Mouse (Mus musculus) embryo, embryonic 10.5 days (tissue): Measurements from ENCODE around the gene Nudt21.

Source experiments
- DNase-seq: peaks from one replicate; pipeline ENCODE4 v3.0.0-alpha.2; 2015; ENCODE audit warnings: low spot score

The Nudt21 gene

GRCm38 (mm10) chr8:94036944-94037524 is at the start of gene Nudt21, which contains the start of gene Ogfod1:
Gene Nudt21, minus strand, starts transcription at chr8:94037031.
Gene Ogfod1, plus strand, starts transcription at chr8:94037198.
- DNase-seq, result peak; percentile 100

- DNase-seq, result no peak
Measured at GRCm38 (mm10) chr8:94076461-94077192, 39.8 kb upstream of the Nudt21 start.

DNA sequence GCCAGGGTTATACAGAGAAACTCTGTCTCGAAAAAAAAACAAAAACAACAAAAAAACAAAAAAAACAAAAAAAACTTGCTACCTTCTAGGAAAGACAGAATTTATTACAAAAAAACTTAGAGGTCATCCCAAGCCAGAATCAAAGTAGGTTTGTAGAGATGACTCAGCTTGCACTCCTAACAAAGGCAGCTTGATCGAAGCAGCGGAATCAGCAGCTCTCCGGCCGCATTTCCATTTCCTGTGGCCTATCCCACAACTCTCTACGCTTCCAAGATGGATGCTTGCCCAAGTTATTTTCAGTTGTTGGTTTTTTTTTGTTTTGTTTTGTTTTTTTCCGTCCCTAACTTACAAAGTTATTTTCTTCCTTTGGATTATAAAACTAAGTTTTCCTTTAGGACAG is 32.0 kb upstream of the Nudt21 start:
- no peak for DNase-seq

DNA sequence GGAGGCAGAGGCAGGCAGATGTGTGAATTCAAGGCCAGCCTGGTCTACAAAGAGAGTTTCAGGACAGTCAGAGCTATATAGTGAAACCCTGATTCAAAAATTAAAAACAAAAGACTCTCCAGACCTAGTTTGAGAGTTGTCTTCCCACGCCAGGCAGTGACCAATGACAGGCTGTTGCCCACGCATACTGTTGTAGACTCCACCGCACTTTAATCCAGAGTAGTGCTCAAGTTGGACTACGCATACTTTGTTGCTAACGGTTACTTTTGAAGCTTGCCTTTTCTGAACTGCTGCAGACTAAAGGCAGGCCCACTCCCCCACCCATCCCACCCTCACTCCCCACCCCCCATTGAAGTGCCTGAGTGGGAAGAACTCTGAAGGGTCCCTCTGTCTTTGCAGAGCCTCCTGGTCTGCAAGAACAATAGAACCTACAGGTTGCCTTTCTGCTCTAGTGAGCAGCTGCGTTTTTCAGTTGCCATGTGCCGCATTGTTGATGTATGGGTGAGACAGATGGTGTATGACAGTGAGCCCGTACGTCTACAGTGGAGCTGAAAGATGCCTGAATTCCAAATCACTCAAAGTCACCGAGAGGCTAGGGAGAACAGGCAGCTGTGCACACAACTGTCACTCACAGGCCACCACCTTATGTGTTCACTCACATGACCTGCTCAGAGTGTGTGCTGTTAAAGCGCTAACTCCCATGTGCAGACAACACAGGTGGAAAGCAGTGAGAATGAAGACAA is 29.5 kb upstream of the Nudt21 start:
- peak; percentile 57 for DNase-seq

- DNase-seq, result peak; percentile 74
Measured at GRCm38 (mm10) chr8:94057157-94057854, 20.5 kb upstream of the Nudt21 start.

GRCm38 (mm10) chr8:94052696-94053095 is 15.9 kb upstream of the Nudt21 start:
- no peak for DNase-seq

GRCm38 (mm10) chr8:94047845-94048244 is 11.0 kb upstream of the Nudt21 start:
- no peak for DNase-seq

DNA sequence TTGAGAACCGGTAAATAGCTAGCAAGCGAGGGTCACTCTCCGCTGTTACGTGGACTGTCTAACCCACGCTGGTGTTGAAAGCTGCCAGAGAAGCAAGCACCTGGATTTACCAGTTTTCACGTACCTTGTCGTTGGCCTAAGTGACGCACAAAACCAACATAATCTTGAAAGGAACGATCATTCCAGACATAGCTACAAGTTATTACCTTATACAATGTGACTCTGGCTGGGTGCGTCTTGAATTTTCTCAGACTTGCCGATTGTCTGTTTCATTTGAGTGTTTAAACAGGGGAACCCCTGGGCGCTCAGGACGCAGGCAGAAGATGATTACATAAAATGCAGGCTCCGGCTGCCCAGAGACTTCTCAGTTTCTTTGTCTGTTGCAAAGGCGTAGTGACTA is 975 bp upstream of the Nudt21 start:
- DNase-seq, result peak; percentile 30

DNA sequence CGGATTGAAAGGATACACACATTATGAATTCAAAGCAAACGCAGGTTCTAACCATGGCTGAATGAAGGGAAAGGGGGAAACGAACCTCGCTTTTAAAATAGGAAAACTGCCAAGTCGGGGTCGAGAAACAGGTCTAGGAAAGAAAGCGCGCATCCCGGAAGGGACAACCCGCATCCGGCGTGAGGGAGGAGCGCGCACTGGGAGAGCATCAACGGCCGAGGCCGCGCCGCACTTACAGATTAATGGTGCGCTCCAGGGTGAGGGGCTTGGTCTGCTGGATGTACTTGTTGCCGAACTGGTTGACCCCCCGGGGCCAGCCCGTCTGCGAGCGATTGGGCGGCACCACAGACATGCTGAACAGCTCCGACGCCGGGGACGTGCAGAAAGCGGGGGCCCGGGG is 290 bp downstream of the Nudt21 start:
- peak; percentile 84 for DNase-seq

- no peak for DNase-seq
Measured at GRCm38 (mm10) chr8:94035200-94035599, 1.6 kb downstream of the Nudt21 start.

- no peak for DNase-seq
Measured at GRCm38 (mm10) chr8:94033601-94034000, 3.2 kb downstream of the Nudt21 start.

- DNase-seq, result no peak
Measured at GRCm38 (mm10) chr8:94029701-94030100, 7.1 kb downstream of the Nudt21 start.

DNA sequence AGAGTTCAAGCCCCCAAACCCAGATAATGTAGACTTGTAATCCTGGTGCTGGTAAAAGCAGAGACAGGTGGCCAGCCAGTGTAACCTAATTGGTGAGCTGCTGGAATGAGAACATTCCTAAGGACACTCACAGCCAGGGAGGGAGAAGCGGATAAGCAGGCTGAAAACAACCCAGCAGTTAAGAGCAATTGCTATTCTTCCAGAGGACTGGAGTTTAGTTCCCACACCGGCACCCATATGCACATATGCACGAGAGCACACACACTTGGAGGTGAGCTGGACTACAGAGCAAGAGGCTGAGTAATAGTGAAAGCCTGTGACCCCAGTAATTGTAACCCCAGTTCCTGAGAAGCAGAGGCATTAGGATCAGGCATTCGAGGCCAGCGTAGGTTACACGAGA is 12.9 kb downstream of the Nudt21 start:
- DNase-seq, result no peak

GRCm38 (mm10) chr8:94013026-94013612 is 23.7 kb downstream of the Nudt21 start:
- peak; percentile 15 for DNase-seq

- DNase-seq, result peak; percentile 82
Measured at GRCm38 (mm10) chr8:94012013-94012951, 24.5 kb downstream of the Nudt21 start, which contains the start of gene Amfr. Gene Amfr, minus strand, starts transcription at chr8:94012842.

DNA sequence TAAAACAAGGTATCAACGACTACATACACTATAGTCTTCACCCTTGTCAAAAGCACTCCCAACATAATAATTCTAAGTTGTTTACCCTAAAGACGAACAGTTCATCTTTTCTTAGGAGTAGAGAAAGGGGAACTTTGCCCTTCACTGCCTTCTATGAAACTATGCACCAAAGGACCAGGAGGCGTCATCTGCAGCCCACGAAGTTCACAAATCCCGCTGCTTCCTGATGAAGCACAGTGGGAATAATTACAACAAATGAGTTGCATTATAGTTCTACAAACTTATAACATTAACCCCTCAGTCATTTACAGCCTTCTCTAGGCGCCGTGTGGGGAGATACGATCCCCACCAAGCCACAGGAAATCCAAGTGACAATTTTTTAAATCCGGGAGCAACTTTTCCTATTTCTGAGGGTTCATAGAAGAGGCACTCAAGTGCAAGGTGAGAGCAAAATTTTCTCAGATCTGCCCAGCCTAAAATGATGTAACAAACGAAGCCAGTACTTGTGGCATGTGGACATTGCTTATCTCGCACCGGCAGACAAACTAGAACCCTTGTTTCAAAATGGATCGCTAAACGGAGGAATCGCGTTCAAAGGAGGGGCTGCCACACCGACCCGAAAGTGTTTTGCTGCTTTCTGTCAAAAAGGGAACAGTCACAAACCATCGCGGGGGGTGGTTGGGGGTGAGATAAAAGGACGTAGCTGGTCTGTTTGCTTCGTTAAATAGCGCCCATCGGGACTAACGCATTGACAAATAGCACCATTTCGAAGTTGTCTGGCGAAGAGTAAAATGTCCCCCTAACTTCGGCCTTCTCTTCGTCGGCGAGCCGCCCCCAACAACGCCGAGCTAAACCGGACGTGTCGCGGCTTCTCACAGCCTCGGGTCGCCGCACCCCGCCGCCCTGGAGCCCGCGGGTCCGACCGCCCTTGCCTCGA is 25.5 kb downstream of the Nudt21 start:
- peak; percentile 52 for DNase-seq

DNA sequence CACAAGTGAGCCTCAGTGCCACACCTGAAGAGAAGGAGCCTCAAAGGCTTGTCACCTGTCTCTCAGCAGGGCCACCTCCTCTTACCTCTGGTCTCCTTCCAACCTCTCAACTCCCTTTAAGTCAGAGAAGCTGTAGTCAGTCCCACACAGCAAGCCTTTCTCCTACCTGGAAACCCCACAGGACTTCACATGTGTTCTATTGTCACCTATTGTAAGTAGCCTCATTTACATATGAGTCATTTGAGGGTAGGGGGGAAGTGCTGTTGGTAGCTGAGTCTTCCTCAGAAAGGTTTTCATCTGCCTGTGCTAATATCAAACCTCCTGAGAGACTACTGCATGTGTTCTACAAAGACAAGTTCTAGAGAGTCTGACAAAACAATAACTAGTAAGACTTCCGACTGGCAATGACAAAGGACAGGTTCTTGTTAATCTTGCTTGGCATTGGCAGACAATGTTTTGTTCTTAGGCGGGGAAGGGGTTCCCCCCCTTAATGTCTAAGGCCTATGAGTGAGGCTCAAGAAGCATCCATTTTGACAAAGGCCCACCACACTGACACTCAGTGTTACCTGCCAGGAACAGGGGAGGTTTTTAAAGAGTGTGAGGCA is 26.6 kb downstream of the Nudt21 start:
- DNase-seq, result no peak

DNA sequence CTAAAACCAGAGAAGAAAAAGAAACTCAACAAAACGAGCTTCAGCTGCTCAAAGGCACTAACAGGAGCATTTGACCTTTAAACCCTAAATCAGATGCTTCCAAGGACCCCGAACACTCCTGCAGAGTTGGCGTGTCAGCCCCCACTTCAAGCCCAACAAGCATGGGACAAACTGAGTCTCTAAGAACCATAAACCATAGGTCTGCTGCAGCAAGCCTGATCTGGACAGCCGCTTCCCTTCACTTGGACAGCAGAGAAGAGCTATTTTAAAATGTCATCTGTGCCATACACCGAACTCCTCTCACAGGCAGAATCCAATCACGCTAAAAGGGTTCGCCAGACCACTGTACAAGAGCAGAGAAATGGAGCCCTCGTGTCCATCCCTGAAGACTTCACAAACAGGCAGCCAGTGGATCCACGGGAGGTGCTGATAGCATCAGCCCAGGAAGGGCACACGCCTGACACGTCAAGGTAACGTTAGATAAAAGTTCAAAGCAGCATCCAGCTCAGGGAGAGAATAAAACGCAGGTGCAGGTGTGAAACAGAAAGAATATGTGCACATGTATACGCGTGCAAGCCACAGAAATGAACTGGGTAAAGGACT is 27.5 kb downstream of the Nudt21 start:
- no peak for DNase-seq

DNA sequence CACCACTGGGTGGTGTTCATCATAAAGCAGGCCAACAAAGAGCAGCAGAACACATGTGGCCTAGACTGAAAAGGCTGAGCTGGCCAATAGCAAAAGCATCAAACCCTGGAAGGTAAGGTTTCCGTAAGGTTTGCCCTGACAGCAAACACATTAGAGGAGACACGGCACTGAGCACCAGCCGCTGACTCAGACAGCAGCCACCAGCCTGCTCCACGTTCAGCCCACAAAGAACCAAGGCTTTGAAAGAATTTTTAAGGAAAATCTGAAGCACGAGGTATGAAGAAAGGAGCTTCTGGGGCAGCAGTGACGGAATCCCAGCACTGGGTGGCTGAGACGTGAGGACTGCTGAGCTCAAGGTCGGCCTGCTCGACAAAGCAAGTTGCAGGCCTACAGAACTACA is 32.7 kb downstream of the Nudt21 start:
- no peak for DNase-seq
